Mouse (Mus musculus): ENCODE measurements at regions not wholly inside any gene's neighbourhood (a gene's known extent, or its start where the extent isn't known, plus 50 kb on each side); places are given as distances from the start of the nearest gene placed in this dataset.

GRCm38 (mm10) chr6:93467867-93468266, 524.6 kb upstream of the Adamts9 start:
- Histone ChIP-seq H3K36me3 (ENCODE audit: control insufficient read depth, insufficient read depth) (no peaks in the 10 kb centered on the region), H3K4me1 (replicated peaks; ENCODE audit: control insufficient read depth, insufficient read depth, low read length) (no peaks in the 10 kb centered on the region), H3K9me3 (ENCODE audit: control insufficient read depth) (no peaks in the 10 kb centered on the region), H3K9ac (ENCODE audit: low read depth, low read length) (no peak overlapping the region), H3K27me3 (replicated peaks; ENCODE audit: control insufficient read depth, insufficient read depth, low read length) (no peaks in the 10 kb centered on the region), H3K27ac (ENCODE audit: low read depth, low read length) (no peak overlapping the region), H3K4me3 (ENCODE audit: low read depth, low read length) (no peak overlapping the region), H3K4me2 (replicated peaks; ENCODE audit: low read depth) (no peak overlapping the region)
- ATAC-seq: no peak
- TF ChIP-seq CTCF (IDR thresholded peaks at IDR 0.05; ENCODE audit: low read depth): no peak
- WGBS: 91% methylated on average over 5 of the region's 5 CpGs

- 85% methylated on average over 4 of the region's 4 CpGs for WGBS
- no peaks in the 10 kb centered on the region for H3K9me3 ChIP-seq (ENCODE audit: control insufficient read depth)
- no peak for ATAC-seq
- H3K4me2 ChIP-seq (replicated peaks; ENCODE audit: low read depth): no peak overlapping the region
- no peaks in the 10 kb centered on the region for H3K36me3 ChIP-seq (ENCODE audit: control insufficient read depth, insufficient read depth)
- TF ChIP-seq CTCF (IDR thresholded peaks at IDR 0.05; ENCODE audit: low read depth): no peak
- no peaks in the 10 kb centered on the region for H3K4me1 ChIP-seq (replicated peaks; ENCODE audit: control insufficient read depth, insufficient read depth, low read length)
- H3K9ac ChIP-seq (ENCODE audit: low read depth, low read length): no peak overlapping the region
- H3K4me3 ChIP-seq (ENCODE audit: low read depth, low read length): no peak overlapping the region
- no peaks in the 10 kb centered on the region for H3K27me3 ChIP-seq (replicated peaks; ENCODE audit: control insufficient read depth, insufficient read depth, low read length)
- H3K27ac ChIP-seq (ENCODE audit: low read depth, low read length): no peak overlapping the region
These were observed 519.6 kb upstream of the Adamts9 start for GRCm38 (mm10) chr6:93462861-93463260.

GRCm38 (mm10) chr6:93461374-93461773, 518.1 kb upstream of the Adamts9 start:
- ATAC-seq: no peak
- Histone ChIP-seq H3K27ac (ENCODE audit: low read depth, low read length) (no peak overlapping the region), H3K4me1 (replicated peaks; ENCODE audit: control insufficient read depth, insufficient read depth, low read length) (no peaks in the 10 kb centered on the region), H3K4me2 (replicated peaks; ENCODE audit: low read depth) (no peak overlapping the region), H3K4me3 (ENCODE audit: low read depth, low read length) (no peak overlapping the region), H3K9me3 (ENCODE audit: control insufficient read depth) (no peaks in the 10 kb centered on the region), H3K36me3 (ENCODE audit: control insufficient read depth, insufficient read depth) (no peaks in the 10 kb centered on the region), H3K9ac (ENCODE audit: low read depth, low read length) (no peak overlapping the region), H3K27me3 (replicated peaks; ENCODE audit: control insufficient read depth, insufficient read depth, low read length) (no peaks in the 10 kb centered on the region)
- 92% methylated on average over 3 of the region's 3 CpGs for WGBS
- no peak for TF ChIP-seq CTCF (IDR thresholded peaks at IDR 0.05; ENCODE audit: low read depth)

GRCm38 (mm10) chr6:93457613-93458012, 514.3 kb upstream of the Adamts9 start:
- Histone ChIP-seq H3K9ac (ENCODE audit: low read depth, low read length) (no peak overlapping the region), H3K4me2 (replicated peaks; ENCODE audit: low read depth) (no peak overlapping the region), H3K27ac (ENCODE audit: low read depth, low read length) (no peak overlapping the region), H3K27me3 (replicated peaks; ENCODE audit: control insufficient read depth, insufficient read depth, low read length) (no peaks in the 10 kb centered on the region), H3K9me3 (ENCODE audit: control insufficient read depth) (no peaks in the 10 kb centered on the region), H3K36me3 (ENCODE audit: control insufficient read depth, insufficient read depth) (no peaks in the 10 kb centered on the region), H3K4me1 (replicated peaks; ENCODE audit: control insufficient read depth, insufficient read depth, low read length) (no peaks in the 10 kb centered on the region), H3K4me3 (ENCODE audit: low read depth, low read length) (no peak overlapping the region)
- TF ChIP-seq CTCF (IDR thresholded peaks at IDR 0.05; ENCODE audit: low read depth): no peak
- no peak for ATAC-seq
- 72% methylated on average over 4 of the region's 4 CpGs for WGBS

- no peak for ATAC-seq
- no peak overlapping the region for H3K27ac ChIP-seq (ENCODE audit: low read depth, low read length)
- H3K27me3 ChIP-seq (replicated peaks; ENCODE audit: control insufficient read depth, insufficient read depth, low read length): no peaks in the 10 kb centered on the region
- no peaks in the 10 kb centered on the region for H3K36me3 ChIP-seq (ENCODE audit: control insufficient read depth, insufficient read depth)
- H3K4me3 ChIP-seq (ENCODE audit: low read depth, low read length): no peak overlapping the region
- no peaks in the 10 kb centered on the region for H3K9me3 ChIP-seq (ENCODE audit: control insufficient read depth)
- no peak for TF ChIP-seq CTCF (IDR thresholded peaks at IDR 0.05; ENCODE audit: low read depth)
- H3K4me2 ChIP-seq (replicated peaks; ENCODE audit: low read depth): no peak overlapping the region
- H3K4me1 ChIP-seq (replicated peaks; ENCODE audit: control insufficient read depth, insufficient read depth, low read length): no peaks in the 10 kb centered on the region
- 69% methylated on average over 9 of the region's 9 CpGs for WGBS
- no peak overlapping the region for H3K9ac ChIP-seq (ENCODE audit: low read depth, low read length)
These were observed 513.2 kb upstream of the Adamts9 start for GRCm38 (mm10) chr6:93456383-93457033.

- Histone ChIP-seq H3K9me3 (ENCODE audit: control insufficient read depth) (no peaks in the 10 kb centered on the region), H3K4me1 (replicated peaks; ENCODE audit: control insufficient read depth, insufficient read depth, low read length) (no peaks in the 10 kb centered on the region), H3K9ac (ENCODE audit: low read depth, low read length) (no peak overlapping the region), H3K36me3 (ENCODE audit: control insufficient read depth, insufficient read depth) (no peaks in the 10 kb centered on the region), H3K4me3 (ENCODE audit: low read depth, low read length) (no peak overlapping the region), H3K27ac (ENCODE audit: low read depth, low read length) (no peak overlapping the region), H3K27me3 (replicated peaks; ENCODE audit: control insufficient read depth, insufficient read depth, low read length) (no peaks in the 10 kb centered on the region), H3K4me2 (replicated peaks; ENCODE audit: low read depth) (no peak overlapping the region)
- ATAC-seq: 0 out of 2 replicates have a peak, but pooled peaks have one; percentile 16
- 52% methylated on average over 16 of the region's 16 CpGs for WGBS
- TF ChIP-seq CTCF (IDR thresholded peaks at IDR 0.05; ENCODE audit: low read depth): no peak
These were observed 502.3 kb upstream of the Adamts9 start for GRCm38 (mm10) chr6:93445568-93445967.

GRCm38 (mm10) chr6:93445124-93445523, 501.8 kb upstream of the Adamts9 start:
- TF ChIP-seq CTCF (IDR thresholded peaks at IDR 0.05; ENCODE audit: low read depth): peak; percentile 62
- Histone ChIP-seq H3K36me3 (ENCODE audit: control insufficient read depth, insufficient read depth) (no peaks in the 10 kb centered on the region), H3K4me3 (ENCODE audit: low read depth, low read length) (no peak overlapping the region), H3K27me3 (replicated peaks; ENCODE audit: control insufficient read depth, insufficient read depth, low read length) (no peaks in the 10 kb centered on the region), H3K9me3 (ENCODE audit: control insufficient read depth) (no peaks in the 10 kb centered on the region), H3K4me1 (replicated peaks; ENCODE audit: control insufficient read depth, insufficient read depth, low read length) (no peaks in the 10 kb centered on the region), H3K4me2 (replicated peaks; ENCODE audit: low read depth) (no peak overlapping the region), H3K27ac (ENCODE audit: low read depth, low read length) (no peak overlapping the region), H3K9ac (ENCODE audit: low read depth, low read length) (no peak overlapping the region)
- ATAC-seq: no peak
- WGBS: 52% methylated on average over 5 of the region's 5 CpGs

Data from intestine, postnatal 0 days (tissue).